Mouse (Mus musculus) kidney, adult 2 months (tissue): ENCODE measurements around the gene Elmod1. TPM values are rescaled to one million over a fixed set of nuclear protein-coding genes. Genes with fewer than 3 reads are reported as not detected.

Source experiments
- DNase-seq: peaks from one replicate; pipeline ENCODE4 v3.0.0; 2021
- H3K27ac ChIP-seq: fragments of 200-500 bp; 2 replicates; pipeline ENCODE4 v1.5.1; 2012; ENCODE audit warnings: low read depth, low read length, control low read depth, inconsistent platforms; ENCODE audit not compliant: insufficient read depth
- H3K27me3 ChIP-seq: fragments of 200-500 bp; replicated peaks from 2 replicates; pipeline ENCODE4 v1.6.1; 2012; ENCODE audit warnings: mild to moderate bottlenecking, moderate library complexity, low read length, inconsistent platforms; ENCODE audit not compliant: control insufficient read depth, insufficient read depth
- H3K36me3 ChIP-seq: fragments of 200-500 bp; 2 replicates; pipeline ENCODE4 v1.6.1; 2012; ENCODE audit warnings: mild to moderate bottlenecking, moderate library complexity, low read length, inconsistent platforms; ENCODE audit not compliant: control insufficient read depth, insufficient read depth
- H3K4me1 ChIP-seq: fragments of 200-500 bp; 2 replicates; pipeline ENCODE4 v1.6.1; 2011; ENCODE audit warnings: low read length; ENCODE audit not compliant: control insufficient read depth, insufficient read depth
- H3K4me3 ChIP-seq: fragments of 200-500 bp; 2 replicates; pipeline ENCODE4 v1.5.1; 2011; ENCODE audit warnings: mild to moderate bottlenecking, low read depth, low read length, control low read depth; ENCODE audit not compliant: insufficient read depth
- CTCF ChIP-seq: fragments of 200-500 bp; conservative IDR thresholded peaks from 2 replicates; pipeline ENCODE4 v1.5.1; 2011; ENCODE audit warnings: low read depth, mild to moderate bottlenecking, control low read depth, low read length, moderate library complexity, mixed read lengths; ENCODE audit not compliant: insufficient read depth, insufficient read length
- POLR2A ChIP-seq: fragments of 200-500 bp; IDR thresholded peaks from one replicate; pipeline ENCODE4 v1.6.1; 2011; ENCODE audit warnings: low read depth, low read length, control low read depth
- WGBS: fragments of 180-500 bp; shearing (Covaris S2); methylation state at CpG from one replicate; pipeline ENCODE4 v1.1.7; 2018; 5-methylcytosine and 5-hydroxymethylcytosine counted together
- polyA plus RNA-seq: library from polyadenylated mRNA; depleted of rRNA; stranded (reverse); fragments of >200 nt; gene quantifications from 2 replicates; pipeline ENCODE4 v1.2.3, GENCODE M21; 2012; rRNA removed

The Elmod1 gene
- polyA plus RNA-seq, 1 experiment = 0.30 TPM

DNA sequence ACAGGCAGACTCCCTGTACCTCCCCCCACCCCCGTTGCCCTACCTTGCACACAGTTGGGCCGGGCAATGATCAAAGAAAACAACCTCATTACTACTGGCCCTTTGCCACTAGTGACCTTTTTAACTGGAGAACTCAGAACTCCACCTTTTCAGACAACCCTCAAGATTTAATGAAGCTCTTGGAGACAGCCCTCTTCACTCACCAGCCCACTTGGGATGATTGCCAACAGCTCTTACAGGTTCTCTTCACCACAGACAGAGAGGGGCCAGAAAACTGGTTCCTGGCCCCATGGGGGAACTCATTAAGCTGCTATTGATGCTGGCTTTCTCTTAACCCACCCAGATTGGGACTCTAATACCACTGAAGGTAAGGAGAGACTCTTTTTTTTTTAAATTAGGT, 97.7 kb downstream of the Elmod1 start:
- H3K4me1 ChIP-seq = no peaks in the 10 kb centered on the region
- H3K27ac ChIP-seq = no peak overlapping the region
- no peaks in the 10 kb centered on the region for H3K36me3 ChIP-seq
- DNase-seq = no peak
- no peaks in the 10 kb centered on the region for H3K27me3 ChIP-seq
- 10% methylated on average over 2 of the region's 2 CpGs for WGBS
- H3K4me3 ChIP-seq = no peak overlapping the region
- TF ChIP-seq POLR2A (no peak), CTCF (no peak)

DNA sequence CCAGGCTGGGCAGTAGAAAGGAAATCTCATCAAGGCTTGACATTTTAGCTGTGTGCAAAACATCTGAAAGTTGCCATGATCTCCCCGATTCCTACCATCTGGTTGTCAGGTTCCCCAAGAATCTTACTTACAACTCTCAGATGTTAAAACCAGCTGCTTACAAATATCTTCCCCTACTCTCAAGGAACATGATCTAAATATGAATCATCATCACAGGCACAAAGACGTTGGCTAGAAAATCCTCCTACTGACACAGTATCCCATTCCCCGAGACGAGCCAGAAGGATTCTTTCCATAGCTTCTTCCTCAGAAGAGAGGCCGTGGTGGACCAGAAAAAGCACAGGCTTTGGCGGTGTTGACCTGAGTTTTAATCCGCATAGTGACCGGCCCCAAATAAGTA, 101.9 kb downstream of the Elmod1 start:
- WGBS = 87% methylated on average over 8 of the region's 8 CpGs
- TF ChIP-seq POLR2A = no peak
- TF ChIP-seq CTCF = no peak
- no peak overlapping the region for H3K27ac ChIP-seq
- DNase-seq = no peak
- H3K4me1 ChIP-seq = no peaks in the 10 kb centered on the region
- no peaks in the 10 kb centered on the region for H3K36me3 ChIP-seq
- H3K27me3 ChIP-seq = no peaks in the 10 kb centered on the region
- H3K4me3 ChIP-seq = no peak overlapping the region

Other genes with a start within 250 kb of the Elmod1 start
- 16.3 and 18.2 TPM in 2 replicates for gene Slc35f2, start 203.8 kb downstream of the Elmod1 start, polyA plus RNA-seq
- 0.07 and 7.1 TPM in 2 replicates for gene Sln, start 125.1 kb downstream of the Elmod1 start, polyA plus RNA-seq
- 0.11 and 0.14 TPM in 2 replicates for gene Tnfaip8l3, start 93.1 kb upstream of the Elmod1 start, polyA plus RNA-seq